Mouse (Mus musculus): ENCODE data around the gene Reg4.
A peak's percentile ranks its signal among the peaks of the same experiment; 100 is the strongest.

Gene Reg4

DNA sequence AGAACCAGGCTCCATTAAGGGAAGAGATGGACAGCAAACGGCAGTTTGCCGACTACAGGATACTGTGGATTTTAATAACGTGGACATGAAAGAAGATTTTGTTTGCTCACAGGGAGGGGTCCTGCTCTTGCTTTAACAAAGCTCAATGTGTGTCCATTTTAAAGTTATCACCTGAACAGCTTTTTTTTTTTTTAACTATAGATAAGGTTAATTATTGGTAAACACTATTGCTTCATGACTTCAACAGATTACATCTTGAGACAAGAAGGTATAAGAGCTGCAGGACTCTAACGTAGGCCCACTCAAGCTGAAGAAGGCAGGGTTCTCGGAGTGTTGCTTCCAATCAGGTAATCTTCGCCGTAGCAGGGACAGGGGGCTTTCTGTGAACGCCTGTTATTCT, at the start of gene Reg4:
Gene Reg4 (plus strand): TSS at position 301 of the 400 bp plus-strand sequence.
- TF ChIP-seq NANOG (IDR thresholded peaks at IDR 0.05; ENCODE audit: borderline replicate concordance, low read length): no peak
- TF ChIP-seq POU5F1 (IDR thresholded peaks at IDR 0.05; ENCODE audit: borderline replicate concordance, low read length): no peak
- TF ChIP-seq CTCF (conservative IDR thresholded peaks at IDR 0.05; ENCODE audit: low read length): no peak
- H3K4me3 ChIP-seq (replicated peaks; ENCODE audit: low read length): no peak within 1 kb of the TSS
- H3K4me1 ChIP-seq (replicated peaks; ENCODE audit: low read depth, low read length): peaks cover 6% of the 10 kb centered on the region
- no peaks in the 10 kb centered on the region for H3K36me3 ChIP-seq (ENCODE audit: insufficient read depth, low read length)
- peaks cover 8% of the 10 kb centered on the region; the same call in 1 of the 2 replicates for H3K27me3 ChIP-seq (ENCODE audit: insufficient read depth, low read length)
- no peaks in the 10 kb centered on the region for H3K9me3 ChIP-seq (ENCODE audit: low read length)

DNA sequence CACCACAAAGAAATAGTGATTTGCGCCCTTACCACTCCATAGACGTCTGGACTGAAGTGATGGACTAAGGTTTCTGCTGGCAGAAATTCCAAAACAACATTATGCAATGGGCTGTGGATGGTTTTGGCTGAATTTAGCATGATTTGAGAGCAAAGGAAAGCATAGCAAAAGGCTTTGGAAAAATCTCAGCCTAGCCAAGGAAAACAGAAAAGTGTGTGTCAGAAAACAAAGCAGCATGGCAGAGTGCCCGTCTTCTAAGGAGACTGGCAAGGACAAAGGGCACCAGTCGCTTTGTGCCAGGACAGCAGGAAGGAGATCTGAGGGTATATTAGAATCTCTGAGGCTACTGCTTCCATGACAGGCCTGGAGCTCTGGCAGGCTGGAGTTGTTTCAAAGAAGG, 43.6 kb upstream of the Reg4 start:
- Histone ChIP-seq H3K36me3 (ENCODE audit: insufficient read depth, low read length) (no peaks in the 10 kb centered on the region), H3K27me3 (ENCODE audit: insufficient read depth, low read length) (peaks cover 5% of the 10 kb centered on the region; the same call in 1 of the 2 replicates), H3K4me3 (replicated peaks; ENCODE audit: low read length) (no peak overlapping the region), H3K4me1 (replicated peaks; ENCODE audit: low read depth, low read length) (no peaks in the 10 kb centered on the region), H3K9me3 (ENCODE audit: low read length) (peaks cover 19% of the 10 kb centered on the region)
- TF ChIP-seq CTCF (conservative IDR thresholded peaks at IDR 0.05; ENCODE audit: low read length) (no peak), POU5F1 (IDR thresholded peaks at IDR 0.05; ENCODE audit: borderline replicate concordance, low read length) (no peak), NANOG (IDR thresholded peaks at IDR 0.05; ENCODE audit: borderline replicate concordance, low read length) (no peak)

DNA sequence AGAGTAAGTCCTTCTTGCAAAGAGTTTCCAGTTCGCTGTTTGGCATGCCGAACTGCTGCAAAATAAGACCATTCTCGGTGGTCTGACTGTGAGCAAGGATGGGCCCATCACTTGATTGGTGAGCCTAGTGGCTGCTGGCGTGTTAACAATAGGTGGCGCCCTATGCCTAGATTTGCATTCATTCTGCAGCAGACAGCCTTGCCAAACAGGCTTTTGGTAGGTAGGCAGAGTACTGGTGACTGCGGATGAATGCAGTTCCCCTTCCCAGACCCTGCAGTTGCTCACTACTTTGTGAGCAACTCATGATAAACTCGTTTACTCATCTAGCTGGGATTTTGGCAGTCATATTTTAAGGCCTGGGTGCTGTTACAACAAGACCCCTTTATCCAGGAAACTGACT, 41.2 kb upstream of the Reg4 start:
- TF ChIP-seq POU5F1 (IDR thresholded peaks at IDR 0.05; ENCODE audit: borderline replicate concordance, low read length) (no peak), CTCF (conservative IDR thresholded peaks at IDR 0.05; ENCODE audit: low read length) (peak; percentile 38), NANOG (IDR thresholded peaks at IDR 0.05; ENCODE audit: borderline replicate concordance, low read length) (no peak)

GRCm38 (mm10) chr3:98185163-98185714, 36.7 kb upstream of the Reg4 start:
- Histone ChIP-seq H3K4me3 (replicated peaks; ENCODE audit: low read length) (no peak overlapping the region), H3K9me3 (ENCODE audit: low read length) (peaks cover 14% of the 10 kb centered on the region), H3K4me1 (replicated peaks; ENCODE audit: low read depth, low read length) (no peaks in the 10 kb centered on the region), H3K36me3 (ENCODE audit: insufficient read depth, low read length) (no peaks in the 10 kb centered on the region), H3K27me3 (ENCODE audit: insufficient read depth, low read length) (no peaks in the 10 kb centered on the region)
- TF ChIP-seq POU5F1 (IDR thresholded peaks at IDR 0.05; ENCODE audit: borderline replicate concordance, low read length) (no peak), CTCF (conservative IDR thresholded peaks at IDR 0.05; ENCODE audit: low read length) (no peak), NANOG (IDR thresholded peaks at IDR 0.05; ENCODE audit: borderline replicate concordance, low read length) (no peak)

More for the DNA sequence above, 41.2 kb upstream of the Reg4 start:
- Histone ChIP-seq H3K36me3 (ENCODE audit: insufficient read depth, low read length) (no peaks in the 10 kb centered on the region), H3K4me1 (replicated peaks; ENCODE audit: low read depth, low read length) (no peaks in the 10 kb centered on the region), H3K27me3 (ENCODE audit: insufficient read depth, low read length) (peaks cover 5% of the 10 kb centered on the region; the same call in 1 of the 2 replicates), H3K9me3 (ENCODE audit: low read length) (peaks cover 21% of the 10 kb centered on the region), H3K4me3 (replicated peaks; ENCODE audit: low read length) (no peak overlapping the region)

GRCm38 (mm10) chr3:98187777-98188176, 34.2 kb upstream of the Reg4 start:
- H3K4me3 ChIP-seq (replicated peaks; ENCODE audit: low read length): no peak overlapping the region
- no peaks in the 10 kb centered on the region for H3K27me3 ChIP-seq (ENCODE audit: insufficient read depth, low read length)
- peaks cover 8% of the 10 kb centered on the region for H3K9me3 ChIP-seq (ENCODE audit: low read length)
- no peak for TF ChIP-seq CTCF (conservative IDR thresholded peaks at IDR 0.05; ENCODE audit: low read length)
- TF ChIP-seq POU5F1 (IDR thresholded peaks at IDR 0.05; ENCODE audit: borderline replicate concordance, low read length): no peak
- TF ChIP-seq NANOG (IDR thresholded peaks at IDR 0.05; ENCODE audit: borderline replicate concordance, low read length): no peak
- H3K36me3 ChIP-seq (ENCODE audit: insufficient read depth, low read length): no peaks in the 10 kb centered on the region
- H3K4me1 ChIP-seq (replicated peaks; ENCODE audit: low read depth, low read length): no peaks in the 10 kb centered on the region

DNA sequence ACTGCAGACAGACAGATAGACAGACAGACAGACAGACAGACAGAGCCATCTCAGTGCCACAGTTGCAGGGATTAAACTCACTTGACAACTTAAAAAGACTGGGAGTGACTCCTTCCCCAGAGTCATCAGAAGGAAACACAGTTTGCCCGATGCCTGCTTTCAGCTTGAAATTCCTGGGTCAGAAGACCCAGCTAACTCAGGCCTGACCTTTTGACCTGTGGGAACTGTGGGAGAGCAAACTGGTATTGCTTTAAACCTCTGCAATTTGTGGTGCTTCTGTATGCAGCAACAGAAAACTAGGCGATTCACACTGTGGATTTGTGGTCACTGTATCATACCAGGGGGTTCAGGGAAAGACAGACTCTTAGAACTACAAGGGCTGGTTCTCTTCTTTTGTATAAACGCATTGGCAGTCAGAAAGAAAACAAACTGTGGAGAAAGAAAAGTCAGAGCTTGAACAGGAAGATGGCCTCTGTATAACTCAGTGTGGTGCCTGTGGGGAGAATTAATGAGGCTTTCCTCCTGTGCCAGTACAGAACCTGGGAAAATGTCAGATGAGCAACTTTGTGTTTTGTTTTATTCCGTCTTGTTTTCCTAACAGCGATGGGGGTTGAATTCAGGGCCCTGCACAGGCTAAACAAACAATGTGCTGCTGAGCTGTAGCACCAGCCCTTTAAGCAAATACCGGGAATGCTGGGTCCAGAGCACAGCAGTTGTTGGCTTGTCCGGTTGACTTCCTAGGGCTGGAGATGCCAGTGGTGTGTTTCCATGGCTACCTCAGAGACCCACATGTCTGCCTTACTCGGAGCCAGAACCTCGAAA, 24.0 kb upstream of the Reg4 start:
- Histone ChIP-seq H3K9me3 (ENCODE audit: low read length) (no peaks in the 10 kb centered on the region), H3K36me3 (ENCODE audit: insufficient read depth, low read length) (no peaks in the 10 kb centered on the region), H3K4me3 (replicated peaks; ENCODE audit: low read length) (no peak overlapping the region), H3K27me3 (ENCODE audit: insufficient read depth, low read length) (peaks cover 12% of the 10 kb centered on the region), H3K4me1 (replicated peaks; ENCODE audit: low read depth, low read length) (peaks cover 9% of the 10 kb centered on the region)
- TF ChIP-seq NANOG (IDR thresholded peaks at IDR 0.05; ENCODE audit: borderline replicate concordance, low read length): no peak
- TF ChIP-seq CTCF (conservative IDR thresholded peaks at IDR 0.05; ENCODE audit: low read length): no peak
- TF ChIP-seq POU5F1 (IDR thresholded peaks at IDR 0.05; ENCODE audit: borderline replicate concordance, low read length): no peak

- no peaks in the 10 kb centered on the region for H3K9me3 ChIP-seq (ENCODE audit: low read length)
Observed at GRCm38 (mm10) chr3:98199747-98200146, 22.2 kb upstream of the Reg4 start.

GRCm38 (mm10) chr3:98203282-98203681, 18.7 kb upstream of the Reg4 start:
- TF ChIP-seq CTCF (conservative IDR thresholded peaks at IDR 0.05; ENCODE audit: low read length): no peak
- no peak for TF ChIP-seq NANOG (IDR thresholded peaks at IDR 0.05; ENCODE audit: borderline replicate concordance, low read length)
- TF ChIP-seq POU5F1 (IDR thresholded peaks at IDR 0.05; ENCODE audit: borderline replicate concordance, low read length): no peak
- Histone ChIP-seq H3K4me3 (replicated peaks; ENCODE audit: low read length) (no peak overlapping the region), H3K9me3 (ENCODE audit: low read length) (no peaks in the 10 kb centered on the region), H3K4me1 (replicated peaks; ENCODE audit: low read depth, low read length) (no peaks in the 10 kb centered on the region), H3K36me3 (ENCODE audit: insufficient read depth, low read length) (no peaks in the 10 kb centered on the region), H3K27me3 (ENCODE audit: insufficient read depth, low read length) (peaks cover 12% of the 10 kb centered on the region)

More at GRCm38 (mm10) chr3:98199747-98200146, 22.2 kb upstream of the Reg4 start:
- H3K4me3 ChIP-seq (replicated peaks; ENCODE audit: low read length): no peak overlapping the region
- H3K27me3 ChIP-seq (ENCODE audit: insufficient read depth, low read length): peaks cover 12% of the 10 kb centered on the region
- no peaks in the 10 kb centered on the region for H3K36me3 ChIP-seq (ENCODE audit: insufficient read depth, low read length)
- no peak for TF ChIP-seq CTCF (conservative IDR thresholded peaks at IDR 0.05; ENCODE audit: low read length)
- no peak for TF ChIP-seq NANOG (IDR thresholded peaks at IDR 0.05; ENCODE audit: borderline replicate concordance, low read length)
- TF ChIP-seq POU5F1 (IDR thresholded peaks at IDR 0.05; ENCODE audit: borderline replicate concordance, low read length): no peak
- peaks cover 9% of the 10 kb centered on the region for H3K4me1 ChIP-seq (replicated peaks; ENCODE audit: low read depth, low read length)
